Mouse (Mus musculus) T-cell, adult 66 days (primary cell): Measurements from ENCODE around the gene 4931409K22Rik. TPM values are rescaled to one million over a fixed set of nuclear protein-coding genes. Genes with fewer than 3 reads are reported as not detected.

Experiments
- total RNA-seq, 2 experiments: library from RNA; stranded (reverse); gene quantifications; 3 replicates in 1 of 2; 4 replicates in 1 of 2; pipeline ENCODE4 v1.2.4; 2023

The 4931409K22Rik gene
- total RNA-seq: not detected

GRCm38 (mm10) chr5:24556709-24557108 lies at the start of gene 4931409K22Rik:
Gene 4931409K22Rik (minus strand): TSS chr5:24556809.

GRCm38 (mm10) chr5:24586547-24587199 lies 30.1 kb upstream of the 4931409K22Rik start, which contains the start of gene Chpf2:
Gene Chpf2 (plus strand): TSS chr5:24586741.

GRCm38 (mm10) chr5:24577183-24577929 lies 20.7 kb upstream of the 4931409K22Rik start, which contains the start of gene Abcf2:
Gene Abcf2 (minus strand): TSS chr5:24577467.

GRCm38 (mm10) chr5:24540387-24541143 lies 16.0 kb downstream of the 4931409K22Rik start, which contains the start of gene Asb10:
Gene Asb10 (minus strand): TSS chr5:24540978.

GRCm38 (mm10) chr5:24526889-24527230 lies 29.7 kb downstream of the 4931409K22Rik start, which contains the start of gene Gbx1:
Gene Gbx1 (minus strand): TSS chr5:24527202.

Other genes starting within 250 kb of the 4931409K22Rik start
- 1 to 10 TPM; 5.3 to 6.7 TPM for gene Kcnh2, start 205.2 kb downstream of the 4931409K22Rik start, total RNA-seq
- gene Nos3, start 192.0 kb downstream of the 4931409K22Rik start, total RNA-seq: not detected
- under 1 TPM; 0.18 to 0.50 TPM for gene Atg9b, start 164.7 kb downstream of the 4931409K22Rik start, total RNA-seq
- gene Abcb8, start 163.1 kb downstream of the 4931409K22Rik start, total RNA-seq: 10 to 100 TPM; 20.7 to 25.5 TPM
- under 1 TPM in 1 of 2 experiments, not detected in 1; 0.62 TPM for gene Asic3, start 143.4 kb downstream of the 4931409K22Rik start, total RNA-seq
- 10 to 100 TPM; 29.6 to 43.1 TPM for gene Cdk5, start 133.3 kb downstream of the 4931409K22Rik start, total RNA-seq
- 10 to 100 TPM; 53.8 to 84.9 TPM for gene Slc4a2, start 133.0 kb downstream of the 4931409K22Rik start, total RNA-seq
- 100 to 1,000 TPM in 1 of 2 experiments, 10 to 100 TPM in 1; 90.8 to 104 TPM for gene Fastk, start 111.5 kb downstream of the 4931409K22Rik start, total RNA-seq
- 10 to 100 TPM; 26.0 to 28.0 TPM for gene Tmub1, start 109.0 kb downstream of the 4931409K22Rik start, total RNA-seq
- gene Agap3, start 104.6 kb downstream of the 4931409K22Rik start, total RNA-seq: 10 to 100 TPM; 82.7 to 91.3 TPM
- gene Gbx1, start 29.6 kb downstream of the 4931409K22Rik start, total RNA-seq: not detected
- gene Asb10, start 15.8 kb downstream of the 4931409K22Rik start, total RNA-seq: not detected
- gene Abcf2, start 20.7 kb upstream of the 4931409K22Rik start, total RNA-seq: 10 to 100 TPM; 46.5 to 47.9 TPM
- 10 to 100 TPM; 41.0 to 42.2 TPM for gene Chpf2, start 29.9 kb upstream of the 4931409K22Rik start, total RNA-seq
- under 1 TPM in 1 of 2 experiments, not detected in 1; 0.32 TPM for gene Smarcd3, start 67.6 kb upstream of the 4931409K22Rik start, total RNA-seq
- gene Nub1, start 128.7 kb upstream of the 4931409K22Rik start, total RNA-seq: 10 to 100 TPM; 86.5 to 86.7 TPM
- gene Wdr86, start 173.9 kb upstream of the 4931409K22Rik start, total RNA-seq: not detected
- gene Crygn, start 201.2 kb upstream of the 4931409K22Rik start, total RNA-seq: not detected